Mouse (Mus musculus) monocyte, adult 2 months (primary cell): Measurements from ENCODE around the gene Nhsl1.
"Not testable (repeated sequence)": the region's sequence is repeated elsewhere in the genome, so short reads cannot be mapped to it uniquely, and the experiment has no call there.

Source experiments
- DNase-seq, 2 experiments: peaks; one replicate each; pipeline ENCODE4 v3.0.0; 2022; ENCODE audit warnings: low spot score in 2 of 2, low read depth in 1 of 2

The Nhsl1 gene

GRCm38 (mm10) chr10:18526851-18527675, 208.3 kb downstream of the Nhsl1 start:
- DNase-seq: no peak

GRCm38 (mm10) chr10:18527766-18528165, 209.0 kb downstream of the Nhsl1 start:
- DNase-seq: no peak

GRCm38 (mm10) chr10:18528475-18528874, 209.7 kb downstream of the Nhsl1 start:
- DNase-seq: no peak

GRCm38 (mm10) chr10:18529177-18529576, 210.4 kb downstream of the Nhsl1 start:
- DNase-seq: no peak

- no peak for DNase-seq
These were observed 211.4 kb downstream of the Nhsl1 start for GRCm38 (mm10) chr10:18530161-18530560.

GRCm38 (mm10) chr10:18532293-18532692, 213.5 kb downstream of the Nhsl1 start:
- no peak for DNase-seq

GRCm38 (mm10) chr10:18536889-18537288, 218.1 kb downstream of the Nhsl1 start:
- DNase-seq: no peak

- DNase-seq: no peak
These were observed 226.5 kb downstream of the Nhsl1 start for GRCm38 (mm10) chr10:18545309-18545708.

GRCm38 (mm10) chr10:18545813-18546235, 227.0 kb downstream of the Nhsl1 start, which contains the start of gene Hebp2:
Hebp2 (minus strand) TSS chr10:18546076.
- DNase-seq: no peak

- no peak for DNase-seq
These were observed 228.6 kb downstream of the Nhsl1 start for GRCm38 (mm10) chr10:18547381-18547780.

- DNase-seq: no peak
These were observed 230.8 kb downstream of the Nhsl1 start for GRCm38 (mm10) chr10:18549321-18550216.

GRCm38 (mm10) chr10:18559076-18559475, 240.3 kb downstream of the Nhsl1 start:
- DNase-seq: not testable (repeated sequence)

- DNase-seq: no peak
These were observed 242.7 kb downstream of the Nhsl1 start for GRCm38 (mm10) chr10:18561445-18561844.

- DNase-seq: no peak
These were observed 244.2 kb downstream of the Nhsl1 start for GRCm38 (mm10) chr10:18562940-18563339.

GRCm38 (mm10) chr10:18572581-18572980, 253.8 kb downstream of the Nhsl1 start:
- DNase-seq: no peak
